Mouse (Mus musculus): ENCODE data around the gene Stox2. TPM values are rescaled to one million over a fixed set of nuclear protein-coding genes. Genes with fewer than 3 reads are reported as not detected.

The Stox2 gene
- polyA plus RNA-seq, 1 experiment from 2014 or later: 9.2 TPM

DNA sequence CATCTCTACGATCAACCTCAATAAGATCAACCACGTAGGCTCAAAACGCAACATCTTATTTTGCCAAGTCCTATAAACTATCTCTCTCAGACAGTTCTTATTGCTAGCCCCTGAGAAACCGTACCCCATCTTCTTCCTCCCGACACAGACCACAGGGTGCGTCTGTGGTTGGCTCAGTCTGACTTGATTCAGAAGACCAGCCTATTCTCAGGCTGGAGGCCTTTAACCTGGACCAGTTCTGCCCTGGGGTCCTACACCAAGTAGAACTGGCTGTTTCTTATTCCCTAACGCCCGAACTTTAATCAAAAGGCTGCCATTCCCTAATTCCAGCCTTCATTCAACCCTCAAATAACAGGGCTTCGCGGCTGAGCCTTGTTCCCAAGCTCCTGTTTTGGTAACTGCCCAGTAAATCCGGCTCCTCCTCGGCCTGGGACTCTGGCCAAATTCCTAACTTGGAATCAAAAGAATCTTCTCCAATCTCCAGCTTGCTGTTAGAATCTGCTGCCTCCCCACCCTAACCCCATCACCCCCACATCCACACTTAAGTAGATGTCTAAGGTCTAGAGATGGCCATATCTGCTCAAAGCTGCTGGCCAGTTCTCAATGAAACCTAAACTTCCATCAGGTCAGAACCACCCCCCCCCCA is 91.5 kb downstream of the Stox2 start:
- no peak for ATAC-seq (ENCODE audit: insufficient read depth, low FRiP score)
- no peaks in the 10 kb centered on the region; the same call in 1 of the 2 replicates for H3K27me3 ChIP-seq (ENCODE audit: control insufficient read depth, insufficient read depth, low read length)
- H3K27ac ChIP-seq (ENCODE audit: low read length): no peak overlapping the region
- peaks cover 14% of the 10 kb centered on the region for H3K4me1 ChIP-seq (ENCODE audit: control insufficient read depth, insufficient read depth, low read length)
- H3K36me3 ChIP-seq (ENCODE audit: control insufficient read depth, insufficient read depth, low read length): no peaks in the 10 kb centered on the region
- no peak overlapping the region for H3K4me2 ChIP-seq (ENCODE audit: low read depth, low read length)
- no peak overlapping the region for H3K4me3 ChIP-seq (replicated peaks; ENCODE audit: low read length)
- no peak overlapping the region for H3K9ac ChIP-seq (ENCODE audit: low read length)
- 60% methylated on average over 12 of the region's 12 CpGs for WGBS
- no peaks in the 10 kb centered on the region for H3K9me3 ChIP-seq (replicated peaks; ENCODE audit: control insufficient read depth, low read length)

DNA sequence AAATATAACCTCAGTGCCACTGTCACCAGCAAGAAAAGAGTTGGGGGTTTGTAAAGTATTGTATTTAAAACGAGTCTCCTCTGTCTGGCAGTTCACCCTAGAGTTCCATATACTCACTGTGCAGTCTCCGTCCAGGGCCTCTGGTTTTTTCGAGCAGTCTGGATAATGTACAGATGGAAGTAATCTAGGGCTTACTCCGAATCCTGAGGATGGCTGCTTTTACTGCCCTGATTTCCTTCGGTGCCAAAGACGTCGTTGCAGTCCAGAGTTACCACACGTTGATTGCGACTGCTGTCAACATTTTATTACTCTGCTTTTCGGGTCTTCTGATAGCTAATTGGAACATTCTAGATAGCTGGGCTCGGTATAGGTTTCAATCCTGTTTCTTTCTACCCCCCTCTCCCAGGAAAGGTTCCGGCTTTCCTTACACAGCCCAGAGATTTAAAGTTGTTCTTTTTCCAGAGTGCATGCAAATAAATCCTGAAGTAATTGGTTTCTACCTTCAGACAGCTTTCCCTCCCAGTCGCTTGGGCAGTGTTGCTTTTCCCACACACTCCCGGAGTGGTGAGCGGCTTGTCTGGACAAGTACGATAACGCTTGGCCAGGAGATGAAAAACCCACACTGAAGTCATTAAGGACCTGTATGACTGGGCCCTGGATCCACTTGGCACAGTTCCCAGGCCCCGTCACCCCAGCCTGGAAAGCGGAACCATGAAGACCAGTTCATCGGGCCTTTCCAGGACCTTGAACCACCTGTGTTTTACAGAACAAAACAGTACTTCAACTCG is 94.1 kb downstream of the Stox2 start:
- Histone ChIP-seq H3K9me3 (replicated peaks; ENCODE audit: control insufficient read depth, low read length) (no peaks in the 10 kb centered on the region), H3K9ac (ENCODE audit: low read length) (no peak overlapping the region), H3K4me2 (ENCODE audit: low read depth, low read length) (peak overlapping the region; percentile 40), H3K4me3 (replicated peaks; ENCODE audit: low read length) (peak overlapping the region; percentile 24), H3K36me3 (ENCODE audit: control insufficient read depth, insufficient read depth, low read length) (no peaks in the 10 kb centered on the region), H3K27ac (ENCODE audit: low read length) (peak overlapping the region; percentile 65), H3K27me3 (ENCODE audit: control insufficient read depth, insufficient read depth, low read length) (no peaks in the 10 kb centered on the region; the same call in 1 of the 2 replicates), H3K4me1 (ENCODE audit: control insufficient read depth, insufficient read depth, low read length) (peaks cover 14% of the 10 kb centered on the region)
- peak; percentile 71 for ATAC-seq (ENCODE audit: insufficient read depth, low FRiP score)
- 33% methylated on average over 21 of the region's 21 CpGs for WGBS

GRCm38 (mm10) chr8:47349082-47349481 is 97.1 kb downstream of the Stox2 start:
- 59% methylated on average over 8 of the region's 8 CpGs for WGBS
- Histone ChIP-seq H3K9ac (ENCODE audit: low read length) (no peak overlapping the region), H3K4me1 (ENCODE audit: control insufficient read depth, insufficient read depth, low read length) (peaks cover 9% of the 10 kb centered on the region), H3K27me3 (ENCODE audit: control insufficient read depth, insufficient read depth, low read length) (no peaks in the 10 kb centered on the region; the same call in 1 of the 2 replicates), H3K4me2 (ENCODE audit: low read depth, low read length) (no peak overlapping the region), H3K9me3 (replicated peaks; ENCODE audit: control insufficient read depth, low read length) (no peaks in the 10 kb centered on the region), H3K36me3 (ENCODE audit: control insufficient read depth, insufficient read depth, low read length) (no peaks in the 10 kb centered on the region), H3K4me3 (replicated peaks; ENCODE audit: low read length) (no peak overlapping the region), H3K27ac (ENCODE audit: low read length) (no peak overlapping the region)
- ATAC-seq (ENCODE audit: insufficient read depth, low FRiP score): no peak

GRCm38 (mm10) chr8:47347809-47348208 is 98.4 kb downstream of the Stox2 start:
- no peaks in the 10 kb centered on the region for H3K36me3 ChIP-seq (ENCODE audit: control insufficient read depth, insufficient read depth, low read length)
- no peak overlapping the region for H3K4me2 ChIP-seq (ENCODE audit: low read depth, low read length)
- H3K9ac ChIP-seq (ENCODE audit: low read length): no peak overlapping the region
- H3K27me3 ChIP-seq (ENCODE audit: control insufficient read depth, insufficient read depth, low read length): no peaks in the 10 kb centered on the region; the same call in 1 of the 2 replicates
- WGBS: 39% methylated on average over 6 of the region's 6 CpGs
- no peak for ATAC-seq (ENCODE audit: insufficient read depth, low FRiP score)
- H3K4me3 ChIP-seq (replicated peaks; ENCODE audit: low read length): no peak overlapping the region
- H3K9me3 ChIP-seq (replicated peaks; ENCODE audit: control insufficient read depth, low read length): no peaks in the 10 kb centered on the region
- H3K4me1 ChIP-seq (ENCODE audit: control insufficient read depth, insufficient read depth, low read length): peaks cover 9% of the 10 kb centered on the region
- no peak overlapping the region for H3K27ac ChIP-seq (ENCODE audit: low read length)

DNA sequence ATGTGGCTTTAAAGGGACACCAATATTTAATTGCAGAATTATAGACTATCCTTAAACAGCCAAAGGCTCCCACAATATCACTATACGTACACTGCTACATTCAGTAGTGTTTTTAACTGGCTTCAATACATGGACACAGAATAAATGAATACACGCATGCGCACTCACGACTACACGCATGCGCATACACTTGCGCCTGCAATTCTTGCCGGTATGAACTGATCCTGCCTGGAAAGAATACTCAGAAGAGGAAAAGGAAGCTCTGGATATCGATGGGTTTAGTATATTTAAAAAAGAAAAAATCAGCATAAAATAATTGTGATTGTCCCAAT is 100.4 kb downstream of the Stox2 start:
- Histone ChIP-seq H3K4me3 (replicated peaks; ENCODE audit: low read length) (no peak overlapping the region), H3K4me2 (ENCODE audit: low read depth, low read length) (no peak overlapping the region), H3K36me3 (ENCODE audit: control insufficient read depth, insufficient read depth, low read length) (no peaks in the 10 kb centered on the region), H3K9ac (ENCODE audit: low read length) (no peak overlapping the region), H3K27ac (ENCODE audit: low read length) (no peak overlapping the region), H3K9me3 (replicated peaks; ENCODE audit: control insufficient read depth, low read length) (no peaks in the 10 kb centered on the region), H3K27me3 (ENCODE audit: control insufficient read depth, insufficient read depth, low read length) (no peaks in the 10 kb centered on the region; the same call in 1 of the 2 replicates), H3K4me1 (ENCODE audit: control insufficient read depth, insufficient read depth, low read length) (no peaks in the 10 kb centered on the region; the same call in 1 of the 2 replicates)
- no peak for ATAC-seq (ENCODE audit: insufficient read depth, low FRiP score)
- WGBS: 92% methylated on average over 9 of the region's 9 CpGs

GRCm38 (mm10) chr8:47345085-47345771 is 100.9 kb downstream of the Stox2 start:
- H3K9ac ChIP-seq (ENCODE audit: low read length): no peak overlapping the region
- no peak for ATAC-seq (ENCODE audit: insufficient read depth, low FRiP score)
- H3K4me2 ChIP-seq (ENCODE audit: low read depth, low read length): no peak overlapping the region
- no peak overlapping the region for H3K4me3 ChIP-seq (replicated peaks; ENCODE audit: low read length)
- no peaks in the 10 kb centered on the region for H3K36me3 ChIP-seq (ENCODE audit: control insufficient read depth, insufficient read depth, low read length)
- no peak overlapping the region for H3K27ac ChIP-seq (ENCODE audit: low read length)
- 63% methylated on average over 15 of the region's 15 CpGs for WGBS
- no peaks in the 10 kb centered on the region for H3K27me3 ChIP-seq (ENCODE audit: control insufficient read depth, insufficient read depth, low read length)
- H3K9me3 ChIP-seq (replicated peaks; ENCODE audit: control insufficient read depth, low read length): no peaks in the 10 kb centered on the region
- peaks cover 3% of the 10 kb centered on the region; the same call in 1 of the 2 replicates for H3K4me1 ChIP-seq (ENCODE audit: control insufficient read depth, insufficient read depth, low read length)

DNA sequence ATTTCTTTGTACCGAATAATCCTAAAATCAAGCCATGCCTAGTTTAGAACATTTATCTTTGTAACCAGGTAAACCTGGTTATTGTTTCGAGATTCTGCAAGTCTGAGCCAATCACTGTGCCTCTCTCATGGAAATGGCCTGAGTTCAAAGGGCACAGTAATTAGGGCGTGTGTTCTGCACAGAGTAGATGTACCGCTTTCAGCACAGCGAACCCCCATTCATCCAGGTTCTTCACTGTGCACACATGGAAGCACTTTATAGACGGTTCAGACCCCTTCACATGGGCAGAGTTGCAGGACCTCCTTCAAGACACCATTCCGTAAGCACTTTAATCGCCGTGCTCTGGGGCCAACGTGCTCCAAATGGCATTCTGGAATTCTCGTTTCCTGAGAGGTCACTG is 104.7 kb downstream of the Stox2 start:
- ATAC-seq (ENCODE audit: insufficient read depth, low FRiP score): no peak
- 47% methylated on average over 11 of the region's 11 CpGs for WGBS
- Histone ChIP-seq H3K9ac (ENCODE audit: low read length) (no peak overlapping the region), H3K9me3 (replicated peaks; ENCODE audit: control insufficient read depth, low read length) (no peaks in the 10 kb centered on the region), H3K4me2 (ENCODE audit: low read depth, low read length) (no peak overlapping the region), H3K4me1 (ENCODE audit: control insufficient read depth, insufficient read depth, low read length) (peaks cover 12% of the 10 kb centered on the region), H3K4me3 (replicated peaks; ENCODE audit: low read length) (no peak overlapping the region), H3K27ac (ENCODE audit: low read length) (no peak overlapping the region), H3K36me3 (ENCODE audit: control insufficient read depth, insufficient read depth, low read length) (no peaks in the 10 kb centered on the region), H3K27me3 (ENCODE audit: control insufficient read depth, insufficient read depth, low read length) (no peaks in the 10 kb centered on the region)

DNA sequence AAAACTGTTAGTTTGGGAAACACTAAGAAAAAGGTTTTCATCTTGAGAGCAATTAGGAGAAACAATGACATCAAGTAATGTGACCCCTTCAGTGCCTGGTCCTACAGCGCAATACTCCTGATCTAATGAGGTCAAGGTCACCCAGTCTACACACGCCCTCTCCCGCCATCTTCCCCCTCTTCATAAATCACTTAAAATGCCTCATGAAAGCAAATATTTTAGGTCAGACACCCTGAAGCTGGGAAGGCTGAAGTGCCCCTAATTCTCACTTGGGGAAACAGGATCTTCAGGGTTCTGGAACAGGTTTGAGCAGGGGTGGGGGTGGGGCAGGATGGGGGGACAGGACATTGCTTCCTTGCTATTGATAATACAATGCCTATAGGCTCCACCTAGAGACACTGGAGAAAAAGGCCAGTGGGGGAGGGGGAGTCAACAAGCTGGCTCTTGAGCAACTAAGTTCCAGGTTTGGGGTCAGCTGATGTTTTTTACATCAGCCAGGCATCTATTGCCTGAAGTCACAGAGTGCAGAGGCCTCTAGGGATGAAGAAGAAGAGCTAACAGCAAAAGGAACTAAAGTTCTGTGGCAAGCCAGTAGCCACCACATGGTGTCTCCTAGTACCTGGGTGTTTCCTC is 107.4 kb downstream of the Stox2 start:
- 40% methylated on average over 3 of the region's 3 CpGs for WGBS

More for the DNA sequence above, 107.4 kb downstream of the Stox2 start:
- Histone ChIP-seq H3K27ac (ENCODE audit: low read length) (no peak overlapping the region), H3K9me3 (replicated peaks; ENCODE audit: control insufficient read depth, low read length) (no peaks in the 10 kb centered on the region), H3K4me2 (ENCODE audit: low read depth, low read length) (no peak overlapping the region), H3K4me3 (replicated peaks; ENCODE audit: low read length) (no peak overlapping the region), H3K36me3 (ENCODE audit: control insufficient read depth, insufficient read depth, low read length) (no peaks in the 10 kb centered on the region), H3K4me1 (ENCODE audit: control insufficient read depth, insufficient read depth, low read length) (peaks cover 12% of the 10 kb centered on the region), H3K27me3 (ENCODE audit: control insufficient read depth, insufficient read depth, low read length) (no peaks in the 10 kb centered on the region), H3K9ac (ENCODE audit: low read length) (no peak overlapping the region)
- no peak for ATAC-seq (ENCODE audit: insufficient read depth, low FRiP score)

Data from stomach, embryonic 16.5 days (tissue).